Mouse (Mus musculus): Measurements from ENCODE around the gene Rabep2.
"Not testable (repeated sequence)": the region's sequence is repeated elsewhere in the genome, so short reads cannot be mapped to it uniquely, and the experiment has no call there.

DNA sequence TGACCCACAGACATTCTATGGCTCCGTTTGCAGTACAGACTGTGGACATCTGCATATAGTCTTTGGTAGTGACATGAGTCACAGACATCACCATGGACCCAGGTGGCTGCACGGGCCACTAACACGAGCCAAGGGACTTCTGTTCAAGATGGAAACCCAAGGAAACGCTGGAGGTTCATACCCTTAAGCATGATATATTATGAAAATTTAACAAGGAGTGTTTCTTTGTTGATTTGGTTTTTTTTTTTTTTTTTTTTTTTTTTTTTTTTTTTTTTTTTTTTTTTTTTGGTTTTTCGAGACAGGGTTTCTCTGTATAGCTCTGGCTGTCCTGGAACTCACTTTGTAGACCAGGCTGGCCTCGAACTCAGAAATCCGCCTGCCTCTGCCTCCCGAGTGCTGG is 26.0 kb upstream of the Rabep2 start:
- not testable (repeated sequence) for TF ChIP-seq CTCF (conservative IDR thresholded peaks at IDR 0.05; ENCODE audit: insufficient read depth, insufficient read length, low read depth, low read length); POLR2A (IDR thresholded peaks at IDR 0.05; ENCODE audit: low read depth, low read length)

All from kidney, adult 2 months (tissue).